Mouse (Mus musculus): ENCODE results near the gene Epha7. TPM values are rescaled to one million over a fixed set of nuclear protein-coding genes. Genes with fewer than 3 reads are reported as not detected.

The Epha7 gene
- total and polyA plus RNA-seq, 3 experiments, result not detected

- H3K79me2 ChIP-seq (replicated peaks; ENCODE audit: control insufficient read depth, extremely low read depth, insufficient read depth, poor library complexity, severe bottlenecking), result no peaks in the 10 kb centered on the region
- no peaks in the 10 kb centered on the region for H3K4me1 ChIP-seq (ENCODE audit: control insufficient read depth in 1 of 2, insufficient read depth in 2 of 2)
- in situ Hi-C loops (cut with MboI; ENCODE audit: low pct_ligation_motif_present, low pct_unique_long_range_greater_than_20kb, low sequenced_read_pairs) (no loop called here), dilution Hi-C loops (cut with MboI; ENCODE audit: extremely low pct_ligation_motif_present, extremely low pct_unique_long_range_greater_than_20kb, low sequenced_read_pairs) (no loop called here)
- H3K27ac ChIP-seq (ENCODE audit: insufficient read depth, low read depth), result no peak overlapping the region
- peaks cover 25% of the 10 kb centered on the region for H3K9me3 ChIP-seq (replicated peaks; ENCODE audit: low read length)
- H3K27me3 ChIP-seq (replicated peaks), result no peaks in the 10 kb centered on the region
- no peak overlapping the region for H3K4me2 ChIP-seq (ENCODE audit: insufficient read depth, low read depth, poor library complexity, severe bottlenecking)
- no peak overlapping the region for H3K9ac ChIP-seq (ENCODE audit: insufficient read depth, low read depth)
- H3K4me3 ChIP-seq (replicated peaks in 1 of 3; ENCODE audit: low read depth in 2 of 3, low read length in 2 of 3, poor library complexity in 1 of 3), result no peak overlapping the region
- no peak for DNase-seq (ENCODE audit: extremely low read depth)
- H3K36me3 ChIP-seq (replicated peaks in 1 of 2; ENCODE audit: control insufficient read depth in 1 of 2, insufficient read depth in 1 of 2, low read length in 1 of 2), result no peaks in the 10 kb centered on the region
- TF ChIP-seq E2F4 (IDR thresholded peaks at IDR 0.05; ENCODE audit: insufficient replicate concordance, low read depth, low read length), result no peak
- TF ChIP-seq RCOR1 (conservative IDR thresholded peaks at IDR 0.05; ENCODE audit: low read depth, low read length), result no peak
- TF ChIP-seq ZNF384 (IDR thresholded peaks at IDR 0.05; ENCODE audit: low read depth, low read length), result no peak
- no peak for TF ChIP-seq CTCF (conservative IDR thresholded peaks at IDR 0.05 in 1 of 2, IDR thresholded peaks at IDR 0.05 in 1 of 2; ENCODE audit: low read depth in 2 of 2, low read length in 2 of 2)
- no peak for TF ChIP-seq SIN3A (IDR thresholded peaks at IDR 0.05; ENCODE audit: low read length)
- no peak for TF ChIP-seq ETS1 (conservative IDR thresholded peaks at IDR 0.05; ENCODE audit: low read depth, low read length)
- no peak for TF ChIP-seq GABPA (IDR thresholded peaks at IDR 0.05; ENCODE audit: insufficient replicate concordance, low read depth, low read length)
- TF ChIP-seq JUN (IDR thresholded peaks at IDR 0.05; ENCODE audit: insufficient read depth, low read depth, low read length), result no peak
- TF ChIP-seq USF1 (IDR thresholded peaks at IDR 0.05; ENCODE audit: low read depth, low read length), result no peak
Measured at GRCm38 (mm10) chr4:28837669-28838068, 24.7 kb downstream of the Epha7 start.

DNA sequence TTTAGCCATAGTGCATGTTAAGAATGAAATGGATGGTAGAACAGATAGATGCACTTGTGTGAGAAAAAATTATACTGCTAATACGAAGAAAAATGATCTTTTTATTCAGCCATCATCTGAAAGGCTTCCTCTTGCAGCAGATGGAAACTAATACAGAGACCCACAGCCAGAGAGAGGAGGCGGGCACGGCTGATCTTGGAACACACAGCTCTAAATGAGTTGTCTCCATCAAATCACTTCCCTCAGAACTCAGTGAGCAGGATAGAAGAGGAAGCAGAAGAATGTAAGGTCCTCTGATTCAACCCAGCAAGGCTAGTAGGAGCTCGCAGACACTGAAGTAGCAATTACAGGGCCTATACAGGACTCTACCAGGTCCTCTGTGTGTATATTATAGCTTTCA is 33.4 kb downstream of the Epha7 start:
- dilution Hi-C loops (cut with MboI; ENCODE audit: extremely low pct_ligation_motif_present, extremely low pct_unique_long_range_greater_than_20kb, low sequenced_read_pairs) (no loop called here), in situ Hi-C loops (cut with MboI; ENCODE audit: low pct_ligation_motif_present, low pct_unique_long_range_greater_than_20kb, low sequenced_read_pairs) (no loop called here)
- Histone ChIP-seq H3K27me3 (replicated peaks) (no peaks in the 10 kb centered on the region), H3K36me3 (replicated peaks in 1 of 2; ENCODE audit: control insufficient read depth in 1 of 2, insufficient read depth in 1 of 2, low read length in 1 of 2) (no peaks in the 10 kb centered on the region), H3K9me3 (replicated peaks; ENCODE audit: low read length) (peaks cover 19% of the 10 kb centered on the region), H3K4me2 (ENCODE audit: insufficient read depth, low read depth, poor library complexity, severe bottlenecking) (no peak overlapping the region), H3K4me3 (replicated peaks in 1 of 3; ENCODE audit: low read depth in 2 of 3, low read length in 2 of 3, poor library complexity in 1 of 3) (no peak overlapping the region), H3K79me2 (replicated peaks; ENCODE audit: control insufficient read depth, extremely low read depth, insufficient read depth, poor library complexity, severe bottlenecking) (no peaks in the 10 kb centered on the region), H3K4me1 (ENCODE audit: control insufficient read depth in 1 of 2, insufficient read depth in 2 of 2) (no peaks in the 10 kb centered on the region), H3K27ac (ENCODE audit: insufficient read depth, low read depth) (no peak overlapping the region), H3K9ac (ENCODE audit: insufficient read depth, low read depth) (no peak overlapping the region)
- TF ChIP-seq MEF2A (IDR thresholded peaks at IDR 0.05; ENCODE audit: borderline replicate concordance, low read depth, low read length), result no peak
- no peak for TF ChIP-seq POLR2AphosphoS2 (IDR thresholded peaks at IDR 0.05; ENCODE audit: low read depth, low read length)
- TF ChIP-seq UBTF (IDR thresholded peaks at IDR 0.05; ENCODE audit: low read depth, low read length), result no peak
- no peak for TF ChIP-seq ELF1 (IDR thresholded peaks at IDR 0.05; ENCODE audit: low read depth, low read length)
- no peak for TF ChIP-seq ZC3H11A (IDR thresholded peaks at IDR 0.05; ENCODE audit: low read depth, low read length)
- TF ChIP-seq MAX (IDR thresholded peaks at IDR 0.05; ENCODE audit: low read length), result no peak
- no peak for TF ChIP-seq HCFC1 (IDR thresholded peaks at IDR 0.05; ENCODE audit: low read depth, low read length)
- TF ChIP-seq USF2 (conservative IDR thresholded peaks at IDR 0.05; ENCODE audit: low read depth, low read length), result no peak
- TF ChIP-seq TCF12 (IDR thresholded peaks at IDR 0.05; ENCODE audit: low read depth, low read length), result no peak
- TF ChIP-seq MAZ (IDR thresholded peaks at IDR 0.05; ENCODE audit: low read depth, low read length), result no peak
- TF ChIP-seq CTCF (conservative IDR thresholded peaks at IDR 0.05 in 1 of 2, IDR thresholded peaks at IDR 0.05 in 1 of 2; ENCODE audit: low read depth in 2 of 2, low read length in 2 of 2), result no peak
- TF ChIP-seq RCOR1 (conservative IDR thresholded peaks at IDR 0.05; ENCODE audit: low read depth, low read length), result no peak
- no peak for TF ChIP-seq EP300 (IDR thresholded peaks at IDR 0.05; ENCODE audit: low read length)
- no peak for TF ChIP-seq MXI1 (IDR thresholded peaks at IDR 0.05; ENCODE audit: low read depth, low read length)
- TF ChIP-seq ETS1 (conservative IDR thresholded peaks at IDR 0.05; ENCODE audit: low read depth, low read length), result no peak
- TF ChIP-seq GABPA (IDR thresholded peaks at IDR 0.05; ENCODE audit: insufficient replicate concordance, low read depth, low read length), result no peak
- no peak for DNase-seq (ENCODE audit: extremely low read depth)

Measured in CH12.LX (cell line).